In genomic region chr19:46110214-46110613, GRCm38 (mm10) we compare ENCODE assay signal across 24 mouse cellular contexts. TPM values are rescaled to one million over a fixed set of nuclear protein-coding genes. Genes with fewer than 3 reads are reported as not detected.
DNase-seq lines count a peak whose midpoint lies in the region; ATAC-seq lines count a peak whose summit lies in the region.
"Had no signal": no experiment of that assay in that cellular context is flagged by ENCODE, and none has a peak within 500 bp of the region (broad histone marks: within the 10 kb centered on the region; RNA-seq: fewer than 3 reads in every experiment).

No protein-coding gene starts in this region.

- peak overlapping the region; percentile 15; the same call in 1 of the 2 replicates for H3K27ac ChIP-seq in liver, embryonic 16.5 days (ENCODE audit: low read length)
- H3K27ac ChIP-seq: embryonic facial prominence, embryonic 10.5 days; forebrain, embryonic 10.5 days; gastrocnemius, adult 2 months; hindbrain, embryonic 15.5 days had no signal

- H3K36me3 ChIP-seq in liver, embryonic 16.5 days (ENCODE audit: control insufficient read depth, insufficient read depth), result no peaks in the 10 kb centered on the region
- H3K36me3 ChIP-seq: embryonic facial prominence, embryonic 10.5 days; forebrain, embryonic 10.5 days; G1E; heart, embryonic 12.5 days; hindbrain, embryonic 15.5 days had no signal

- H3K27me3 ChIP-seq in liver, embryonic 16.5 days (ENCODE audit: control insufficient read depth, insufficient read depth, low read depth, low read length), result no peaks in the 10 kb centered on the region
- H3K27me3 ChIP-seq: heart, embryonic 12.5 days; hindbrain, embryonic 15.5 days had no signal

- H3K9ac ChIP-seq in liver, embryonic 16.5 days (ENCODE audit: low read depth, low read length), result no peak overlapping the region
- H3K9ac ChIP-seq: heart, embryonic 12.5 days; hindbrain, embryonic 15.5 days had no signal

- 48% methylated on average over 2 of the region's 2 CpGs for WGBS in liver, embryonic 16.5 days (ENCODE audit: insufficient replicate concordance)

- no peak for ATAC-seq in liver, embryonic 16.5 days (ENCODE audit: low read depth)
- ATAC-seq in megakaryocyte progenitor cell, adult 5-6 weeks (replicated peaks; ENCODE audit: poor library complexity), result peak; percentile 63
- ATAC-seq: CD4-positive, CD25-positive, alpha-beta regulatory T cell, adult 4 months; forebrain, embryonic 14.5 days had no signal

- DNase-seq in liver (no peak), ZHBTc4 (ENCODE audit: low read depth, low spot score) (peak; percentile 21)
- peak; percentile 56 for DNase-seq in gonadal fat pad, adult 2 months (ENCODE audit: low read depth)
- DNase-seq in right cerebral cortex, adult 2 months (ENCODE audit: low spot score in 2 of 2), result no peak
- DNase-seq in cerebellum, adult 11-12 months, result no peak
- DNase-seq: adrenal gland, adult 8-10 months; B cell, adult 2 months; cerebellum, adult 2 months; cerebellum, postnatal 10 days; gastrocnemius, adult 2 months; gastrocnemius, postnatal 36 days; heart, postnatal 36 days; kidney, adult 11 months had no signal

- H3K9me3 ChIP-seq in liver, embryonic 16.5 days (replicated peaks; ENCODE audit: control insufficient read depth, low read length), result no peaks in the 10 kb centered on the region
- H3K9me3 ChIP-seq: embryonic facial prominence, embryonic 10.5 days; forebrain, embryonic 10.5 days; G1E; heart, embryonic 12.5 days; hindbrain, embryonic 15.5 days had no signal

- no peak overlapping the region for H3K4me3 ChIP-seq in liver, embryonic 16.5 days (ENCODE audit: low read depth, low read length)
- H3K4me3 ChIP-seq: embryonic facial prominence, embryonic 10.5 days; forebrain, embryonic 10.5 days; gastrocnemius, adult 2 months; heart, embryonic 12.5 days; hindbrain, embryonic 15.5 days had no signal

- no peaks in the 10 kb centered on the region for H3K4me1 ChIP-seq in liver, embryonic 16.5 days (ENCODE audit: control insufficient read depth, low read depth, low read length)
- H3K4me1 ChIP-seq: embryonic facial prominence, embryonic 10.5 days; forebrain, embryonic 10.5 days; heart, embryonic 12.5 days; hindbrain, embryonic 15.5 days had no signal

- no peak overlapping the region for H3K4me2 ChIP-seq in liver, embryonic 16.5 days (ENCODE audit: low read depth, low read length)
- H3K4me2 ChIP-seq: heart, embryonic 12.5 days; hindbrain, embryonic 15.5 days had no signal

RNA-seq across cellular contexts. Expression of gene Elovl3, which starts 21.5 kb away (rescaled TPM):
- 0.06 and 0.19 TPM in 2 replicates for polyA plus RNA-seq in liver, embryonic 16.5 days (2015; fragmentation: Nextera tagmentation; extraction: Ambion mirVana)
- 0.24 TPM in 1 of 2 replicates, not detected in the other for polyA plus RNA-seq in gonadal fat pad, adult 2 months (2012; rRNA removed)
- total RNA-seq in megakaryocyte progenitor cell, adult 5-6 weeks (2015), result not detected in 2 replicates
- total RNA-seq in megakaryocyte progenitor cell, adult 5-6 weeks (2017), result not detected in 2 replicates
- total RNA-seq: G1E; gastrocnemius, adult 2 months; gastrocnemius, postnatal 36 days had no signal
- polyA plus RNA-seq: CD4-positive, CD25-positive, alpha-beta regulatory T cell, adult 4 months; cerebellum, adult 2 months; embryonic facial prominence, embryonic 10.5 days; forebrain, embryonic 14.5 days; G1E; heart, embryonic 12.5 days; heart, embryonic 16.5 days; hindbrain, embryonic 11.5 days had no signal

RNA-seq across cellular contexts. Expression of gene Nolc1, which starts 34.6 kb away (rescaled TPM):
- polyA plus RNA-seq in liver, embryonic 16.5 days (2015; fragmentation: Nextera tagmentation; extraction: Ambion mirVana), result 38.5 and 41.9 TPM in 2 replicates
- polyA plus RNA-seq in gonadal fat pad, adult 2 months (2012; rRNA removed), result 8.6 and 12.0 TPM in 2 replicates
- total RNA-seq in megakaryocyte progenitor cell, adult 5-6 weeks (2015), result 88.6 and 94.0 TPM in 2 replicates
- 180 and 221 TPM in 2 replicates for total RNA-seq in megakaryocyte progenitor cell, adult 5-6 weeks (2017)

RNA-seq across cellular contexts. Expression of gene Pitx3, which starts 37.9 kb away (rescaled TPM):
- 0.14 TPM in 1 of 2 replicates, not detected in the other for polyA plus RNA-seq in liver, embryonic 16.5 days (2015; fragmentation: Nextera tagmentation; extraction: Ambion mirVana)
- polyA plus RNA-seq in gonadal fat pad, adult 2 months (2012; rRNA removed), result 0.19 TPM in 1 of 2 replicates, not detected in the other
- not detected in 2 replicates for total RNA-seq in megakaryocyte progenitor cell, adult 5-6 weeks (2015)
- total RNA-seq in megakaryocyte progenitor cell, adult 5-6 weeks (2017), result not detected in 2 replicates
- total RNA-seq: G1E had no signal
- polyA plus RNA-seq: CD4-positive, CD25-positive, alpha-beta regulatory T cell, adult 4 months; forebrain, embryonic 14.5 days; G1E had no signal

RNA-seq across cellular contexts. Expression of gene Gbf1, which starts 42.1 kb away (rescaled TPM):
- 14.8 and 15.3 TPM in 2 replicates for polyA plus RNA-seq in liver, embryonic 16.5 days (2015; fragmentation: Nextera tagmentation; extraction: Ambion mirVana)
- polyA plus RNA-seq in gonadal fat pad, adult 2 months (2012; rRNA removed), result 71.0 and 81.8 TPM in 2 replicates
- total RNA-seq in megakaryocyte progenitor cell, adult 5-6 weeks (2015), result 43.9 and 48.7 TPM in 2 replicates
- 21.8 and 39.4 TPM in 2 replicates for total RNA-seq in megakaryocyte progenitor cell, adult 5-6 weeks (2017)

Comparison
In these comparisons a context has a peak if more than half of its experiments do, and no peak if none do; other contexts are left out.
1. DNase-seq: peak in ZHBTc4 (single experiment) and gonadal fat pad, adult 2 months (single experiment); none in liver (single experiment), right cerebral cortex, adult 2 months (0 of 2) and cerebellum, adult 11-12 months (single experiment).